Mouse (Mus musculus) gonadal fat pad, adult 2 months (tissue): ENCODE data around the gene Ehbp1. TPM values are rescaled to one million over a fixed set of nuclear protein-coding genes. Genes with fewer than 3 reads are reported as not detected.
A peak's percentile ranks its signal among the peaks of the same experiment; 100 is the strongest.

Source experiments
- DNase-seq: peaks from one replicate; pipeline ENCODE4 v3.0.0-alpha.2; 2012; ENCODE audit warnings: low read depth
- polyA plus RNA-seq: library from polyadenylated mRNA; depleted of rRNA; stranded (reverse); fragments of >200 nt; gene quantifications from 2 replicates; pipeline ENCODE4 v1.2.3, GENCODE M21; 2012

The Ehbp1 gene
- polyA plus RNA-seq, 1 experiment: 4.8 TPM

DNA sequence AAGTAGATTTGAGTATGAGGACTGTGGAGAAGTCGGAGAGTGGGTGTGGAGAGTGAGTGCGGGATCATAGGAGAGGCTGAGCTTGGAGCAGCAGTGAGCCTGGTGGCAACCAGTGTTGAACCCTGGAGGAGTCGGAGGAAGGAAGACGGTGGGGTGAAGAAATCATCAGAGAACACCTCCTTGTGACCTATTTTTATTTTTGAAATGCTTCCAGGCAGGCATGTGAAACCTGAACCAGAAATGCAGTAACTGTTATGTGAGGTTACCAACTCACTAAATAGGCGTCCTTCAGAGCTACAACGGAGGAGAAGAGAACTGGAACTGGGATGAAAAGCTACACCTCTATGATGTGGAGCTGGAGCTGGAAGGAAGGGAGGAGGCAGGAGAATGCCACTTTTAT is 144.2 kb downstream of the Ehbp1 start:
- DNase-seq: no peak

DNA sequence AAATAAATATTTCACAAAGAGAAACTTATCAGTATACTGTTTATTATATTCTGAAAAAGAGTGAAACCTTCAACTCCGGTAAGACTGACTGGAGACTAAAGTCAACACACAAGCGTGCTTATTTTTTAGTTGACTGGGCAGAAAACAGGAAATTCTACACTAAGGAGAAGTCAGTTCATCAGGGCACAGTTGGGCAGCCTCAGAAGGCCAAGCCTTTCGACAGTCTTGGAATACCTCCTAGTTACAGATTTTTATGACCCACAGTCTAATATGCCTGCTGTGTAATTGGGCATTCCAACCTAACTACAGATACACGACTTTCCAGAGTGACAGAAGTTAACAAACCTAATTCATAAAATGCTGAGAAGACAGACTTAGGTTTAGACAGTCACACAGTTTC is 145.3 kb downstream of the Ehbp1 start:
- no peak for DNase-seq

DNA sequence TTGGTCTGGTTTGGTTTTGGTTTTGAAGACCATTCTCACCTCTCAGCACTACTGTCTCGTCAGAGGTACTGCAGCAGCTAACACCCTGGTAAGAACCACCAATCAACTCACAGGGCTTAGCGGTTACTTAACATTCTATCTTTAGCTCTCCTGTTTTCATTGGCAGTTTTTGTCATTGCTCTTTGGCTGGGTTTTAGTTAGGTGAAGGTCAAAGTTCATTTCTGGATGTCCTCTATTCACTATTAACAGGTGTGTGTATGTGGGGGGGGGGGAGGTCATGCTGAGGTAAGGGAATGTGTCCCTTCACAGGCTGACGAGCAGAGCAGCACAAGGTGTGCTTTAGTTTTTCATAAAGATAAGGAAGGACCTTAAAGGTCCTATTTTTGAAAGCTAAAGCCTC is 147.5 kb downstream of the Ehbp1 start:
- DNase-seq: no peak

DNA sequence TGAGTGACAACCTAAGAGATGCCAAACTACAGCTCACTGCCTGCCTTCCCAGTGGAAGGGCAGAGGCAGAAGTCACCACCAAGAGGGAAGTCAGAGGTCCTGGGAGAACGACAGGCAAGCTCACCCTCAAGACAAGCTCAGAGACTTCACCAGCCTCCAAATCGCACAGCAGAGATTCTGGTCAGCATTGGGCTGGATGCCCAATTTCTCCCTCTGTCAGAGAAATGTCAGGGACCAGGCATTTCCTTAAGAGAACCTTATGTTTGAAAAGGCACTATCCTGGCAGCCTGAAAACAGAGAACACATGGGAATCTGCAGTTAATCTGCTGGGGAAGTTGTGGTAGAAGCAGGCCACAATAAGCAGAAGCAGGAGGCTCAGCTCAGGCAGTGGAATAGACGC is 151.5 kb downstream of the Ehbp1 start:
- no peak for DNase-seq

DNA sequence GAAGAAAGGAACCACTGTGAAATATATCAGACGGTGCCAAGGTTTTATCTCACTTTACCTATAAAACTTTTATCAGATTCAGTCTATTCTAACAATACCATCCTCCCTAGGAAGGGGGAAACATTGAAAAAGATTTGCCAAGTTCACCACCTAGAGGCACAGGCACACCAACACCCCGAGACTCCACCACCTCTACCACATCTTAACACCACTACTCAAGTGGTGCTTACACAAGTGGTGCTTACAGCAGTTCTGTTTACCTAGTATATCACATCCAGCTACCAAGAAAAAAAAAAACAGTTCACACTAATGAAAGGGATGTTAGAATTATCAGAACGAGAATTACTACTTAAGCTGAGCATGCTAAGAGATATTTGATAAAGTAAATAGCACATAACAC is 152.1 kb downstream of the Ehbp1 start:
- no peak for DNase-seq

DNA sequence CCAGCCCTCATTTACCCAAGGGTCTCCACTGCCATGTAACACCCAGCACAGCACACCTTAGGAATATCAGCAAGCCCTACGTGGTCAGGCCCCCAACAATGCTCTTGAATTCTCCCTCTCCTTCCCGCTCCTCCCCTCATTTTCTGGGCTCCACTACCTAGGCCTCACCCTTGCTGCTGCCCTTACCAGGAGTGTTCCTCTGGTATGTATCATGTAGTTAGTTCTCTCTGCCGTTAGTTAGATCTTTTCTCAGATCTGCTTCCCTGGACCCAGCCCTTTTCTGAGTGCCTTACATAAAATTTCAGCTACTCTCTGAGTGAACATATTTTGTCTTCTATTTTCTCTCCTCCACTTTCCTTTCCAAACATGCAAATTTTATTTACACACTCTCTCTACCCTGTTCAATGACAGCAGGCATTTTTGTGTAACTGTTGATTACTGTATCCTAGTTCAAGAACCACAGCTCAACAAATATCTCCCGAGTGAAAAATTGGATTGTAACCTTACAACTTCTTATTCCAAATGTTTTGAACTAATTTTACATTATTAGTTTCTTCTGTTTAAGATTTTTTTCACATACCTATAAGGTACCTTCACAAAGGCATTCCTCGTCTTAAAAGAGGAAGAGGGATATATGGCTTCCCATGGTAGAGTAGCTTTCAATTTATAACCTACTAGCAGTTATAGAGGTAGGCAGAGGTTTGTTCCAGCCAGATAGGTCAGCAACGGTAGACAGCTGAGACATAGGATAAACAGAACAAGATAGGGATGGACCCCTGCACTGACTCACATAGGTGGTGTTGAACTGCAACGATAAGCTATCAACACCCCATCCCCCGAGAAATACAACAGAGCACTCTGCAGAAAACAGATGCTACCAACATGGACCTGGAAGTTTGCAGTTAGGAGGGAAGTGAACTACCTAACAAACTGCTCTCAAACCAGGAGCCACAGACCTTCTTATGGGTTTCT is 160.3 kb downstream of the Ehbp1 start:
- no peak for DNase-seq

DNA sequence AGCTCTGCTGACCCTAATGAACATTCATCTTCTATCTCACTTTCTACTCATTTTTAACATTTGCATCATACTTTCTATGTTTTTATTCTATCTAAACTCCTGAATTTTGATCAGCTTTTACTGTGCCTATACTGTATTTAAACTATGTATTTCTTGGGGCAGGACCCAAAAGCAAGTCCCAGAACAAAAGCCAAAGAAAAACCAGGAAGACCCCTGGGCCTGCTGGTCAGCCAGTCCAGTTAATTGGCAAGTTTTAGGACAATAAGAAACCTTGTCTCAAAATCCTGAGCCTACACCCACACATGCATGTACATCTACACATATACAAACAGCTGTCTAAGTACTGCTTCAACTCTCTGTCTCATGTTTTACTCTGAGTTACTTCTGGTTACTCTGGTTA is 161.9 kb downstream of the Ehbp1 start:
- no peak for DNase-seq

DNA sequence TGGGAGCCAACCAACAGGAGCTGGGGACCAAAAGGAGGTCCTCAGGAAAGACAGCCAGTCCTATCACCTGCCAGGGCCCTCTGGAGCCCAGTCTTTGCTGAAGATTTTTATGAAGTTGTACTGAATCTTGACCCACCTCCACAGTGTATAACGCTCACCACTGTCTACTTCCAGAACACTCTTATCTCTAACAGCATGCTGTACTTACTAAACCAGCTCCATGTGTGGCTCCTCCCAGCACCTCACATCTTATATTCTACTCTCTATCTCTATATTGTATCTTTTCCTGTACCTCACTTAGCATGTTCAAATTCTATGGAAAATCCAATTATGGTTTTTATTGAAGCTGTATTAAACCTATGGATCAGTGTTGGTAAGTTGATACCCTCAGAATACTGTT is 163.5 kb downstream of the Ehbp1 start:
- DNase-seq: no peak

DNA sequence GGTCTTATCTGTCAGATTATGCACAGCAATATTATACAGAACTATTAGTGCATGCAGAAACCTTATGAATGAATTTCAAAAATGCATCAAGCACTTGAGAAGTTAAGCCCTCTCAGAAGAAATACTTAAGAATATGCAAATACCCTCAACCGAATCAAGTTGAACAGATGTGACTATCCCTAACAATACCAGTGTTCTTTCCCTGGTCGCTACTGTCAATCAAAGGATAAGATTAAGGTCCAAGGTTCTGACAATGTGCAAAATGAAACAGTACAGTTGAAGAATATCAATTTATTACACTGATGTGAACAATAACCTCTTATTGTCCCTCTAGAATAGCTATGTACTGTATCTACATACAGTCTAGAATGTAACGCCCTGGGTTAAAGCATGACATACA is 167.8 kb downstream of the Ehbp1 start:
- no peak for DNase-seq

DNA sequence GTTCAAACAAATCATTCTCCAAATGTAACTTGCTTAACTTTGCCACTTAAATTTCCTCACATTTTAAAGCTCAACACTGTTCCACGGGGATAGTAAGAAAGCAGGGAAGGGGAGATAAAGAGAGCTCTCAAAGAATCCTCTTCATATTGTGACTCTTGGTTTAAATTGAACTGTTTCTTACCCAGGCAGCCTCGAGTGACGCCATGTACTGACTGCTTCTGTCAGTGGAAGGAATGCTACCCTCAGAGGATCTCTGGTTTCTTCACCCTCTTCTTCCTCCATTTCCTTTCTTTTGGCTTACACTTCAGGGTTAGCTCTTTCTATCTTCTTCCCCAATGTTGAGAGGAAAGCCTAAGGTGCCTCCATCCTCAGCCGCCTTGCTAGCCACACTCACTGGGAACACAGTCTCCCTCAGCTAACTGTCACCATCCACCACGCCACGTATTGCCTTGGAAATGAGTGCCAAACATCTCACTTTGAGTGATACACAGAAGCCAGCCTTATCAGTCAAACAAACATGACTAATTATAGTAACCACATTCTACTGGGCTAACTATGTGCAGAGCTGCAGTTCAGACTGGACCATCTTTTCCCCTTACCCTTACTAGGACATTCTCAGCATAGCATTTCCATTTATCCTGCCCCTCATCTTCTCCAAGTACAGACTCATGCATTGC is 171.0 kb downstream of the Ehbp1 start:
- no peak for DNase-seq

DNA sequence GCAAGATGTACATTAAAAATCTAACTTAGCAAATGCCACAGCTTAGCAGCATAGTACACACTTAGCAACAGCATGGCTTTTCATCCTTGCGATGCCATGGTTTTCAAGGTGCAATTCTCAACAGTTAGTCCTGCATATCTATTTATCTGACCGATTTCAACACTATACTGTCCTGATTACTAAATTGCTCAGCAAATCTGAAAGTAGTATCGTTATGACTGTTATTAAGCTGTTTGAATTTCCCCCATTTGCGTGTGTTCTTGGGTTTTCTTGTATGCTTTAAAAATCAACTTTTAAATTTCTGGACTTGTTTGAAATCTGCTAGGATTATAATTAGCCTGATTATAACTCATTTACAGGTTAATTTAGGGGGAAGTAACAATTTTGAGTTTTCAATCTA is 184.2 kb downstream of the Ehbp1 start:
- no peak for DNase-seq

DNA sequence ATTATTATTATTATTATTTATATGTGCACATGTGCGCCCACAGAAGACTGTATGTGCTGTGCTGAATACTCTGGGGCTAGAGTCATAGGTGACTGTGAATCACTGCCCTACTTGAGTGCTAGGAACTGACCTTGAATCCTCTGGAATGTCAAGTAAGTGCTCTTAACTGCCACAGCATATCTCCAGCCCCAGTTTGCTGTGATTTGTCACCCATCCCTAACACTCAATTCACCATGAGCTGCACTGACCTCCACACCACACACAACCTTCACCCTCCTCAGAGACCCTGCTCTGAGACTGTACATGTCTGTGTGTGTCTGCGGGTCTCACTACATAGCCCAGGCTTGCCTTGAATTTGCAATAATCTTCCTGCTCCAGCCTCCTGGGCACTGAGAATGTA is 185.9 kb downstream of the Ehbp1 start:
- no peak for DNase-seq

DNA sequence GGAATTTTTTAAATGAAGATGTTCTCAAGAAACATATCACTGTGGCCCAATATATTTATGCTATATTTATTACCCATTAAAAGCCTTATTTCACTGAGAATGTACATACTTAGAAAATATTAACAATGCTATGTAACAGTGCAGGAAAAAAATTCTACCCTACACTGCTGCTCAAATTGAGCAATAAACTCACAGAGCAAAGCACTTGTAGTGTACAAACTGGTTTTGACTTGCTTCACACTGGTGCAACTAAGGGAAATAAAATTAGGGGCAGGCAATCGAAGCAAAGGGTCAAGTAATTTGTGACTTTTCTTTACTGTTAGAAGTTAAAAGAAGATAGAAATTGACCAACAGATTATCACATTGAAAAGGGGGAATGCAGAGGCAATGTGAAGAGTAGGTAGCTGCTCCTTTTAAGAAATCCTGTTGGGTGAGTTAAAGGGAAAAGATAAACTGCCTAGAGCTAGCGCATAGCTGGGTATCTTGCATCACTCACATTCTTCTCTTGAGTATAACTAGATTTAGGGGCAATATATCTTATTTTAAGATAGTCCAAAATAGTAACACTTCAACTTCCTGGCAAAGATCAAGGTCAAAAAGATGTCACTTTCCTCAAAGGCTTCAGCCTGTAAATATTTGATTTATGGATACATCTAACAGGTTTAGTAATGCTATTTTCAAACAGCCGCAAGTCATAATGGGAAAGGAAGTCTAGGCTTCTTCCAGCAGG is 186.6 kb downstream of the Ehbp1 start:
- DNase-seq: peak; percentile 62

DNA sequence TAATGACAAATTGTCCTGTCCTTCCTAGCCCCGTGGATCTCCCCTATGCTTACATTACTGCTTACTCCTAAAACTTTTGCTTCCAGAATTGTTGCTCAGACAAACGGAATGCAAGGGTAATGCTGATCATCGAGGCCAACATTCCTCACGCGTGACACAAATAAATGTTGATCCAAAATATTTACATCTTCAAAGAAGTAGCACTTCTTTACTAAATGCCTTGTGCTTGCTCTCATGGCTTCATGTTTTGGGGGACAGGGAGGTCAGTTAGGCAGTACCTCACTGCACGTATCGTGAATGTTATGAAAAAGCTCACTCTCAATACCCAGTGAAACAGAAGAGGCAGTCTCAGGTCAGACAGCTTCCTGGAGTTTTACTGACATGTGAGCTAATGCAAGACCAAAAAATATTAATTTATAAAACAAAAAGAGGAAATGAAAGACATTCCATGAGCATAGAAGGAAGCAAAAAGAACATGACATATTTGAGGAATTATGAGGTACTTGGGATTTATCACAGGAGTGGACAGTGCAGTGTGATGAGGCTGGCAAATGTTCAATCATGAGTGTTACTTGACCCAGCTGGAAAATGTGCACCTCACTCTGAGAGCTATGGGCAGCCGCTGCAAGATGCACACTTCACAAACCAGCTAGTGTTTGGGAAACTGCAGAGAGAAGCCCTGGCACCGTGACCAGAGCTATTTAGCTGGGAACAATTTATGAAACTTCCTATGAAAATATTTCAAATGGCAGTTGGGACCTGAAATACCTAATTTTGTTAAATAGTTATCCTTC is 187.4 kb downstream of the Ehbp1 start:
- no peak for DNase-seq

DNA sequence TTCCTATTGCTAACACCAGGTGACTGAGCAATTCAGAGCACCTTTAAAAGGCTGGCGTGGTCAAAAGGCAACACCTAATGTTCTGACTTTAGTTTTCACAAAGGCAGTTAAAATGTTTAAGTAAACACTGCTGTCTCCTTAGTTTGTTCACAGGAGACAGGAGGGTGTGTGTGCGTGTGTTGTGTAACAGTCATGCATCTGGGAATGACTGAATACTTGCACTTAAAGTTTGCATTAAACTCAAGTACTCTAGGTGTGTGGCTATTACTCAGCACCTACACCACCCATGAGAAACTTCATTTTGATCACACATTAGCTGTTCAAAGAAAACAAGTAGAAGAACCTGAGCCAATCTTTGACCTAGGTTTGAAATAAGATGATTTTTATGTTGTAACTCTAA is 201.4 kb downstream of the Ehbp1 start:
- no peak for DNase-seq

DNA sequence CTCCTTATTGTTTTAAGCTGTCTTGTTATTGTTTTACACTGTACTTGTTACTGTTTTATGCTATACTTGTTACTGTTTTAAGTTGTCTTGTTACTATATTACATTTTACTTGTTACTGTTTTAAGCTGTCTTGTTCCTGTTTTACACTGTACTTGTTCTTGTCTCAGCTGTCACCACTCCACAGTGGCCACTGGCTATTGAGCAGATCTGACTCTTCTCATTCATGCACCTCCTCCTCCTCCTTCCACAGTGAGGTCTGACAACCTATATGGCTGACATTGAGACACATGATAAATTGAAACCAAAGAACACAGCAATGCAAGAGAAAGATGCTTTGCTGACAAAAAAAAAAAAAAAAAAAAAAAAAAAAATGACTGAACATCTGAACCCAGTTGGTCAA is 203.6 kb downstream of the Ehbp1 start:
- DNase-seq: no peak

DNA sequence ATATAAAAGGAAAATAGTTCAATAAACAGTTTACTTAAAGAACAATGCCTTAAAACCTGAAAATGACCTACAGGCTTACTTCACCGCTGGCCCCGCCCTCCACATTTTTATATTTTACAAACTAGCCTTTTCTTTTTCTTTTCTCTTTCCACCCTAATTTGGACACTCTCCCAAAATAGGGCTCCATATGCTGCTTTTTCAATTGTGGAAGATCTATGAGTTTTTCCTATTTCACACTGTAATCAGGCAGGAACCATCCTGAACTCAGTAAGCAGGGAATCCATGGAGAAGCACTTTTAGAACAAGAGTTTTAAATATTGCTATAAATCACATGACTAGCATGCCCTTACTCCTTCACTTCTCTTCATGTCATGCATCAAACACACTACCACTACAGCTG is 216.9 kb downstream of the Ehbp1 start:
- DNase-seq: no peak

DNA sequence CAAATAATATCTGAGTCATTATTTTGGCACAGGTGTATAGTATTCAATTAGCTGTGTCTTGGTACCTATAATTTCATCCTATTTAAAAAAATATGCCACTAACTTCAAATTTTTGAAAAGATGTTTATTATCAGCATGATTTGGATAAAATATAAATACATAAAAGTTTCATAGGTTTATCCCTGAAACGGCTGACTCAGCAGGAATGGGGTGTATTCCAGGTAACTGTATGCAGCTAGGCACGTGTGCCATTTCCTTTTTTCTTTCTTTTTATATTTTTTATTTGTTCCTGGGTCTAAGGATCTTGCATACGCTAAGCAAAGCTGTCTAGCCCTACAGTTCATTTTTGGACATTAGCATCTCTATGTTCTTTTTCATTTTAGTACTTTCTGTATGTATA is 223.2 kb downstream of the Ehbp1 start:
- no peak for DNase-seq

DNA sequence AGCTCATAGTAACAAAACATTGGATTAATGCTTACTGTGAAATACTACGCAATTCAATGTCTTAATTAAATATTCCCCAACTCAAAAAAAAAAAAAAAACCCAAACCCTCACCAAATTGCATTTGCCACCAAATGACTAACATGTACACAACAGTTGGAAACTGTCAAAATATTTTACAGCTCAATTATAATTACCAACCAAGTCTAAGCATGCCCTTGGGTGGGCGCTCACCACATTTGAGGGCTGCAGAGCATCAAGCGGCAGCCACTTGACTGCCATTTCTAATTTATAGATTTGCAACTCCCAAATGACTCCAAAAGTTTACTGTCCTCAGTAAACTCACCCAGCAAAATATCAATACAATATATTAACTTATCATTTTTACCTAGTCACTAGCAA is 229.9 kb downstream of the Ehbp1 start:
- no peak for DNase-seq

DNA sequence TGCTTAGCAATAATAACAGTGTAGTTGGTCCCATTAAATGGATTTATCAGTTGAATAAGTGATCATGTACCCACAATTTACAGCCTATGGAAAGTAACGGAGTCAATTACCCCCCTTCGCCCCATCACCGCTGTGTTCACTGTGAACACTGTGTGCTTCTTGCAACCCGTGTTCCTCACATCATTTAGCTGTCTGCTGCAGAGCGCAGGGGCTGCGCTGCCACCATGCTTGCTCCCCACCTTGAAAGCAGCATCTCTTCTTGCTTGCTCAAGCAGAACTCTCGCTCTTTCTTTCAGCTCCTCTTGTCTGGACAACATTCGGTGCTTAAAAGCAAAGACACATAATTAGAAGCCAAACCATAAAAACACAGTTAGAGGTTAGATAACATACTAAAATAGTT is 252.7 kb downstream of the Ehbp1 start:
- DNase-seq: no peak

DNA sequence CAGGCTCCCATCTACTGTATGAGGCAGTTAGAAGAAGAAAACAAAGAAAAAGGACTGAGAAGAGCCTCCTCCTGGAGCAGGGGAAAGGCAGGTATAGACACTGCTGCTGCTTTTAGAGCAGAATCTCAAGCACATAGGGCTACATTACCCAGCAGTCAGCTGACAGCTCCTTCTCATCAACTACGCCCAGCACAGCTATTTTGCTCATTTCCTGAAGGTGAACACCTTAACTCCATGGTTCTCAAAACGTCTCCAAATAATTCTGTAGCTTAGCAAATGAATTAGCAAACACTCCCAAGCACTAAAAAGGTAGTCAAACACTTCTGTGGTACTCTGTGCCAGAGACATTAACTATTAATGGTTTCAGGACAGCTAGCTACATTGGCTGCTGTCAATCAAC is 278.7 kb downstream of the Ehbp1 start:
- no peak for DNase-seq

DNA sequence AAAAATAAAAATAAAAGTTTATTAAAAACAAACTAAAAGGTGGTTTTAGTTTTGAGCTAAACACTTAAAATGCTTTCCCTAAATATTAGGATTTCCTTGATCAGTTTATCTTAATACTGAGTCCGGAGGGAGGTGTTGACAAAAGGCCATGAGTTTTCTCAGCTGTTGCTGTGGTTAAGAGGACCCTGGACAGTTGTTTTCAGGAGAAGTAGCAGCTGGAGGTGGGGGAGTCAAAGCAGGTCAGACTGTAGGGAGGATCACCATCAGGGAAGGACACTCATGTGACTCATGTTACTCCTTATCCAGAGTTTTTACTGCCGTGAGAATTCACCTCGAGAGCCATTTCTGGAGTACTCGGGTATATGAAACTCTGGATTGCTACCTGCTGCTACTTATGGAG is 280.4 kb downstream of the Ehbp1 start:
- DNase-seq: no peak
